Mouse (Mus musculus) liver, embryonic 14.5 days (tissue): Measurements from ENCODE around the gene P3h2.

Experiments
- CTCF ChIP-seq: IDR thresholded peaks from 2 replicates; pipeline ENCODE4 v1.5.1; 2016; ENCODE audit warnings: antibody characterized with exemption, low read depth, control low read depth
- EP300 ChIP-seq: IDR thresholded peaks from 2 replicates; pipeline ENCODE4 v1.6.1; 2016; ENCODE audit warnings: antibody characterized with exemption, low read depth

- TF ChIP-seq CTCF (no peak), EP300 (no peak)
Observed at GRCm38 (mm10) chr16:25948067-25948466, 157.5 kb downstream of the P3h2 start.
